In the genomic region with DNA sequence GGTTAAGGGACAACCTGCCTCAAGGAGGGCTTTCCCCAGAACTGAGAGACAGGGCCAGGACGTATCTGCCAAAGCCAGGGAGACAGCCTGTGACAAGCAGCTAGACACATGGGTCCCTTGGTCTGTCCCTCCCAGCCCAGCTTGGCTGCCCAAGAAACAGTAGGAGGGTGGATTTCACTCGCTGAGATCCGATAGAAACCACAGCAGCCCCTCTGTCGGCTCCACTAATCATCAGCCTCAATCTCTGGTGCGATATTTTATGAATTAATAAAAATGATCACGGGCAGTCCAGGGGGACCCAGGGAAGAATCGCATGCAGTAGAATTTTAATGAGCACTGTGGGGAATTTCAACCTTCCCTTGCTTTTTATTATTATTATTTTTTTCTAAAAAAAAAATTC, we compare ENCODE assay signal across 14 mouse cellular contexts.
DNase-seq lines count a peak whose midpoint lies in the region; ATAC-seq lines count a peak whose summit lies in the region.
"Had no signal": no experiment of that assay in that cellular context is flagged by ENCODE, and none has a peak within 500 bp of the region (broad histone marks: within the 10 kb centered on the region; RNA-seq: fewer than 3 reads in every experiment).

No protein-coding gene starts in this region.

- H3K4me1 ChIP-seq in limb, embryonic 12.5 days (replicated peaks): peaks cover 19% of the 10 kb centered on the region
- H3K4me1 ChIP-seq in limb, embryonic 10.5 days: peaks cover 42% of the 10 kb centered on the region
- peaks cover 23% of the 10 kb centered on the region for H3K4me1 ChIP-seq in forebrain, embryonic 16.5 days (replicated peaks; ENCODE audit: control insufficient read depth, insufficient read depth, low read length)
- H3K4me1 ChIP-seq in midbrain, embryonic 10.5 days: peaks cover 37% of the 10 kb centered on the region
- H3K4me1 ChIP-seq in neural tube, embryonic 15.5 days: peaks cover 28% of the 10 kb centered on the region
- H3K4me1 ChIP-seq: megakaryocyte, embryonic 14.5 days had no signal

- H3K27me3 ChIP-seq in limb, embryonic 12.5 days: peaks cover 30% of the 10 kb centered on the region
- peaks cover 69% of the 10 kb centered on the region for H3K27me3 ChIP-seq in limb, embryonic 10.5 days (ENCODE audit: low read depth, poor library complexity, severe bottlenecking)
- no peaks in the 10 kb centered on the region for H3K27me3 ChIP-seq in forebrain, embryonic 16.5 days (replicated peaks; ENCODE audit: control insufficient read depth, insufficient read depth, low read length)
- peaks cover 9% of the 10 kb centered on the region; the same call in 1 of the 2 replicates for H3K27me3 ChIP-seq in midbrain, embryonic 10.5 days (ENCODE audit: low read depth, poor library complexity, severe bottlenecking)
- peaks cover 8% of the 10 kb centered on the region; the same call in 1 of the 2 replicates for H3K27me3 ChIP-seq in neural tube, embryonic 15.5 days (replicated peaks)

- WGBS in limb, embryonic 12.5 days: 37% methylated on average over 7 of the region's 7 CpGs
- WGBS in limb, embryonic 10.5 days: 72% methylated on average over 7 of the region's 7 CpGs
- WGBS in forebrain, embryonic 16.5 days: 21% methylated on average over 7 of the region's 7 CpGs
- 68% methylated on average over 7 of the region's 7 CpGs for WGBS in midbrain, embryonic 10.5 days
- WGBS in neural tube, embryonic 15.5 days: 14% methylated on average over 7 of the region's 7 CpGs

- H3K27ac ChIP-seq in limb, embryonic 12.5 days: no peak overlapping the region
- H3K27ac ChIP-seq in limb, embryonic 10.5 days: no peak overlapping the region
- 0 out of 2 replicates have a peak overlapping the region, but pooled peaks have one; percentile 9 for H3K27ac ChIP-seq in forebrain, embryonic 16.5 days (ENCODE audit: low read length)
- H3K27ac ChIP-seq in midbrain, embryonic 10.5 days (replicated peaks): peak overlapping the region; percentile 38
- H3K27ac ChIP-seq in neural tube, embryonic 15.5 days (replicated peaks): 0 out of 2 replicates have a peak overlapping the region, but pooled peaks have one; percentile 23

- H3K36me3 ChIP-seq in limb, embryonic 12.5 days: no peaks in the 10 kb centered on the region
- H3K36me3 ChIP-seq in limb, embryonic 10.5 days: no peaks in the 10 kb centered on the region
- H3K36me3 ChIP-seq in forebrain, embryonic 16.5 days (ENCODE audit: control insufficient read depth, insufficient read depth): no peaks in the 10 kb centered on the region
- H3K36me3 ChIP-seq in midbrain, embryonic 10.5 days: no peaks in the 10 kb centered on the region
- no peaks in the 10 kb centered on the region for H3K36me3 ChIP-seq in neural tube, embryonic 15.5 days

- no peaks in the 10 kb centered on the region for H3K9me3 ChIP-seq in limb, embryonic 12.5 days
- H3K9me3 ChIP-seq in limb, embryonic 10.5 days (replicated peaks): no peaks in the 10 kb centered on the region
- no peaks in the 10 kb centered on the region for H3K9me3 ChIP-seq in forebrain, embryonic 16.5 days (ENCODE audit: control insufficient read depth, low read length)
- no peaks in the 10 kb centered on the region for H3K9me3 ChIP-seq in midbrain, embryonic 10.5 days (replicated peaks)
- H3K9me3 ChIP-seq in neural tube, embryonic 15.5 days (replicated peaks): no peaks in the 10 kb centered on the region

- no peak for DNase-seq in limb, embryonic 10.5 days (ENCODE audit: low spot score)
- no peak for DNase-seq in midbrain, embryonic 10.5 days (ENCODE audit: low spot score)
- no peak for DNase-seq in kidney, postnatal 36 days
- DNase-seq in spleen, postnatal 36 days (ENCODE audit: low spot score in 2 of 2): no peak
- no peak for DNase-seq in heart, adult 11 months
- DNase-seq: cerebellum, postnatal 36 days; kidney, adult 9 months; liver, postnatal 0 days had no signal

- 0 out of 2 replicates have a peak overlapping the region, but pooled peaks have one; percentile 30 for H3K4me2 ChIP-seq in limb, embryonic 12.5 days
- peak overlapping the region; percentile 47; the same call in 1 of the 2 replicates for H3K4me2 ChIP-seq in forebrain, embryonic 16.5 days (ENCODE audit: low read length)
- H3K4me2 ChIP-seq in neural tube, embryonic 15.5 days: peak overlapping the region; percentile 40
- H3K4me2 ChIP-seq: heart, embryonic 11.5 days had no signal

- H3K9ac ChIP-seq in limb, embryonic 12.5 days (replicated peaks): no peak overlapping the region
- no peak overlapping the region; the same call in 1 of the 2 replicates for H3K9ac ChIP-seq in forebrain, embryonic 16.5 days (replicated peaks; ENCODE audit: low read depth, low read length)
- H3K9ac ChIP-seq in neural tube, embryonic 15.5 days (replicated peaks): no peak overlapping the region
- H3K9ac ChIP-seq: liver, postnatal 0 days had no signal

- no peak for ATAC-seq in limb, embryonic 12.5 days (ENCODE audit: insufficient number of reproducible peaks, insufficient read depth, low FRiP score, low TSS enrichment, low read depth)
- peak; percentile 21 for ATAC-seq in forebrain, embryonic 16.5 days
- peak; percentile 26; the same call in 1 of the 2 replicates for ATAC-seq in neural tube, embryonic 15.5 days (ENCODE audit: low FRiP score)
- ATAC-seq: activated CD4-positive, CD25-positive, alpha-beta regulatory T cell, adult 4 months; liver, postnatal 0 days had no signal

- H3K4me3 ChIP-seq in limb, embryonic 12.5 days (replicated peaks): no peak overlapping the region
- H3K4me3 ChIP-seq in limb, embryonic 10.5 days: no peak overlapping the region
- no peak overlapping the region for H3K4me3 ChIP-seq in forebrain, embryonic 16.5 days (replicated peaks; ENCODE audit: low read length)
- no peak overlapping the region for H3K4me3 ChIP-seq in midbrain, embryonic 10.5 days
- no peak overlapping the region for H3K4me3 ChIP-seq in neural tube, embryonic 15.5 days (replicated peaks)
- H3K4me3 ChIP-seq: megakaryocyte, embryonic 14.5 days had no signal

Comparison
In these comparisons a context has a peak if more than half of its experiments do, and no peak if none do; other contexts are left out.
1. H3K27ac ChIP-seq: peak in forebrain, embryonic 16.5 days (single experiment), midbrain, embryonic 10.5 days (single experiment) and neural tube, embryonic 15.5 days (single experiment); none in limb, embryonic 12.5 days (single experiment) and limb, embryonic 10.5 days (single experiment).
2. Peak in every context shown above with its lines, with median percentiles within 50 percentile points of each other: H3K4me2 ChIP-seq.